Mouse (Mus musculus) urinary bladder, adult 18-20 months (tissue): ENCODE results near the gene Neo1.

Source experiments
- DNase-seq, 2 experiments: peaks; one replicate each; pipeline ENCODE4 v3.0.0; 2022; ENCODE audit warnings: low spot score in 2 of 2, mixed read lengths in 2 of 2

The Neo1 gene

DNA sequence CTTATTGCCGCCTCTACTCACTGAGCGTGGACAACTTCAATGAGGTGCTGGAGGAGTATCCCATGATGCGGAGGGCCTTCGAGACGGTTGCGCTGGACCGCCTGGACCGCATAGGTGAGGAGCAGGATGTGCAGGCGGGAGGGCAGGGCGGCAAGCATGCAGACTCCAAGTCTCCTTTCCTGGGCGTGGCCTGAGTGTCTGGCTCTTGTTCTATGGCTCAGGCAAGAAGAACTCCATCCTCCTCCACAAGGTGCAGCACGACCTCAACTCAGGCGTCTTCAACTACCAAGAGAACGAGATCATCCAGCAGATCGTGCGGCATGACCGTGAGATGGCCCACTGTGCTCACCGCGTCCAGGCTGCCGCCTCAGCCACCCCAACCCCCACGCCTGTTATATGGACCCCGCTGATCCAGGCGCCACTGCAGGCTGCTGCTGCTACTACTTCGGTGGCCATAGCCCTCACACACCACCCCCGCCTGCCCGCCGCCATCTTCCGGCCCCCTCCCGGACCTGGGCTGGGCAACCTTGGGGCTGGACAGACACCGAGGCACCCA, 177.1 kb downstream of the Neo1 start:
- no peak for DNase-seq

DNA sequence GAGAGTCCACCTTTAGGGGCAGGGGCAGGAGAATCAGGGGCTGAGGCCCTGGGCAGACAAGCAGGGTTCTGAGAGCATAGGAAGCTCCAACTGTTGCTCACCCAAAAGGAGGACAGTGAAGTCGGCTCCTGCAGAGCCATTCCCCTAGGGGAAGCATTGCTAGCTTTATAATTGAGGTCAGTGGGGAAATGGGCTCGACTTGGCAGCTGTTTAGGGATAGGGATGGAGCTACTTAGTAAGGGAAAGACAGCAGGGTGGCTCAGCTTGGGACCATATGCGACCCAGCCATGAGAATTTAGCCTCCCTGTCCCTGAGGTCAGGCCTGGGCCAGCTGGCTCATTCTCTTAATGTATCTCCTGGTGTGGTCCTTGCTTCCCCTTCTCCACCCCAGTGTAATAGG, 181.3 kb downstream of the Neo1 start:
- DNase-seq, result no peak

DNA sequence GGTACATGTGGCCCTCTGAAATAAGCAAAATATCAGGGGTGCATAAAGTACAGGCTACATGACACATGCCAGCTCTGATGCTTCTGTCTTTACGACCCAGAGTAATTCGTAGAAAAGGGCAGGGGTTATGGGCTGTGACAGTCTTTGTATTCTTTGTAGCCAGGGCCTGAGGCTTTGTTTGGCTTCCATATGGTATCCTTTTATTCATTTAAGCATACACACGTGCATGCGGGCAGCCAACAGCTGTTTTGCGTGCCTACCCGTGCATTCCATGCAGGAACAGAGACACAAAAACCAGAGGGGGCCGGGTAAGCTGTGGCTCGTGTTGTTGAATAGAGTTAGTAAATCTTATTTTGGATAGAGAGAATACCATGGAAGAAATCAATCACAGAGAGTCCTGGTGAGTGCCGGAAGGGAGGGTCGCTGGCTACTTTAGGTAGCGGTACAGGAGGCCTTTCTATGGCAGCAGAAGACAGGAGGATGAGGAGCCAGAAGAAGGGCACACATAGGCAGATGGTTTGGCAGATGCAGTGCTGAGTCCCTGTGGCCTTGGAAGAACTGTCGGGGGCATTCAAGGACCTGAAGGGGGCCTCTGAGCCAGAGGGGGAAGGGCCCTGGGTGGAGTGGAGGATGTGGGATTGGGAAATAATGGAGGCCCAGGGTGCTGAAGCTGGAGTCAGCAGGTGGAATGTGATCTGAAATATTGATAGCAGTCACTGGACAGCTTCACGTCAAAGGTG, 186.5 kb downstream of the Neo1 start:
- no peak for DNase-seq

DNA sequence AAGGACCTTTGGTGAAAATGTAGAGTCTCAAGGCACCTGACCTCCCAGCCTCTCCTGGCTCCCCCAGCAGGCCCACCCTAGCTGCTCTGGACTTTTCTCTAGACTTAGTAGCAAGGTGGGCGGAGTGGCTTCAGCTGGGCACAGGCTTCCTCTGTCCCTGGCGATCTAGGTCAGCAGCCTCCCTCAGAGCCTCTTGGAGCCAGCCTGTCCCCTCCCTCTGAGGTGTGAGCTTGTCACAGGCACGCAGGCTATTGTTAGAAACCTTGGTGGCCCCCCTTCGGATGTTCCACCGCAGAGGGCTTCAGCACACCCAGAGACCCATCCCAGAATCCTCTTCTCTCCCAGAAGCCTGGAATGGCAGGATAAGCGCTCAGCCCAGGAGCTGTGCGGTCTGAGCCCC, 188.6 kb downstream of the Neo1 start:
- DNase-seq, result no peak

DNA sequence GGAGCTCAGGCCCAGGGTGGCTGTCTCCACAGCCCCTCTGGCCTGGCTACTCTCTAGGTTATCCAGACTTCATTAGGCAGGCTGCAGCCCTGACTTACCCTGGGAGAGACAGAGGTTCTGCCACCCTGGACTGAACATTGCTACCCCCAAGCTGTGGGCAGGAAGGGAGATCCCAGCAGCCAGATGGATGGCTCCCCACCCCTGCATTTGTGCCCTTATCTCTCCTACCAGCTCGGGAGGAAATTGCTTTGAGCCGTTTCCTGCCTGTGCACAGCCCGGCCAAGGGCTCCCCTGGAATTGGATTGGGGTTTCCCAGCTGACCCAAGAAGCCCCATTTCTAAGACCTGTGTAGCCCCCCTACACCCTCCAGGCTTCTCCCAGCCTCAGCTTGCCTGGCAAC, 189.2 kb downstream of the Neo1 start:
- DNase-seq, result no peak

DNA sequence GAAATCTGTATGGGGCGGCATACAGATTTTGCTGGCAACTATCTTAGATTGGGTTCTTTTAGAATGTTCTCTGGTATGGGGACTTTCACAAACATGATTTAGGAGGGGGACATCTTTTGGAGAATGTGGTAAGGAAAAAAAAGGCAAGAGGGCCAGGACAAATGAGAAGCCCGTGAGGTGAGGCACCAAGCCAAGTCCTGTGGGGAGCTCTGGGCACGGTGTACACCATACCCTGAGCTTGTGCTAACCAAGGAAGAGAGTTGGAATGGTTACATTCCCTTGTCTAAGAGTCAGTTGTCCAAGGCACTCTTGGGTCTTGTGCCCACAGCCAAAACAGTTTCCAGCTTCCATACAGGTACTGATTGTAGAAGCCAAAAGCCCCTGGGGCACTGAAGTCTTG, 191.6 kb downstream of the Neo1 start:
- no peak for DNase-seq

DNA sequence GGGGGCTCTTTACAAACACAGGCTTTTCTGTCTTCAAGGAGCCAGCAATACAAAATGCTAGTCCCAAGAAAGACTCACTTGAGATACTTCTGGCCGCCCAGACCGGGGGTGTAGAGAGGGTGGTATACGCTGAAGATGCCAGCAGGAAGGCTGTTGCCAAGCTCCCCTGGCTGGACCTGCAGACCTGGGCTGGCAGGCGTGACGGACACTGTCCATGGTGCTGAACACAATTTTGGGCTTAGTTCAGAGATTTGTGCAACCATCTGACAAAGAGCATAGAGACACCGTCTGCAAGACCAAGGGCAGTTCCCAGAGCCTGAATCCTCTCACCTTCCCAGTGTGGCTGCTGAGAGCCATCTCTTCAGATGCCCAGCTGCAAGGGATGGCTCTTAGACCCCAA, 194.6 kb downstream of the Neo1 start:
- DNase-seq, result peak in 1 of 2 experiments; percentile 34

DNA sequence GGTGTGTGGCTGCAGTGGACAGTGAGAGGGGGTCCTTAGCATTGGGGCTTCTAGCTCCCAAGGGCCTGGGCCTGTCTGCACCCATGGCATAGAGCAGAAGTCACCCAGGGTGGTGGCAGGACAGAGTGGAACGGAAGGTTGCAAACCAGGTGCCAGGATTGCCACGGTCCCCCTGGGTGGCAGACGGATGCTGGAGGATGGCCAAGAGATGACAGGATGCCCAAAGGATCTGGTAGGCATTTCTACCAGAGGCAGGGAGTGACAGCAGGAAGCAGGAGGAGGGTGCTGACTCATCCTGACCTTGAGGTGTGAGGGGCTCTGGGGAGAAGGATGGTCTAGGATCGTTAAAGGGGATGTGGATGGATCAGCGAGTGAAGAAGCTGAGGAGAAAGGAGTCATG, 197.7 kb downstream of the Neo1 start:
- no peak for DNase-seq

DNA sequence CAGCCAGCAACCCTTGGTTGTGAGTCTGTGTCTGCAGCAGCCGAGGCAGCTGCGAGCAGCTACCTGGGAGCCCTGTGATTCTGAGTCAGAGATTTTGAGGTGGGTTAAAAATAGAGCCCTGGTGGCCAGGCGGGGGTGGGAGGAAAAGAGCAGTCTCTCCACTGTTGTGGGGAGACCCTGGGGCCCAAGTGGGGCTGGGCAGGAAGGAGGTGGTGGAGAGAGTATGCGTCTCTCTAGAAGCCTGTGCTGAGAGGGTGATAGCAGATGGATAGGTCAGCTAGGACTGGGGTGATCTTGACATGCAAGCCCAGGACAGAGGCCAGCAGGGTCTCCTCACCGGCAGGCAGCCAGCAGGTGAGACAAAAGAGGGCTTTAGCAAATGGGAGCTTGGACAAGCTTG, 199.1 kb downstream of the Neo1 start:
- no peak for DNase-seq

DNA sequence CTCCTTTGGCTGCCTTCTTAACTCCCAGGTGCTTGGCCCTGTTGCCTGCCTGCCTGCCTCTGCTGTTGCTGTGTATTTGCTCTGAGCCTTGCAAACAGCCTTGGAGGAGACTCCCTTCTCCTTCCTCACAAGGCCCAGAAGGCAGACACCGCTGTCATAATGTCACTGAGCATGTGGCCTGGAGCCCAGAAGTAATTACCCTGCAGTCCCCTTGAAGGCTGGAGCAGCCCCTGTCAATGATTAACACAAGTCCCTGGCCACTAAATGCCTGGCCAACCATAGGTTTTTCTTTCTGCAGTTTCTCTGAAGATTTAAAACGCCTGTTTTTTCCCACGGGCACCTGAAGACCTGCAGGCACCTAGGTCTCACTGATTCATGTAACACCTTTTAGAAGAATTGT, 203.3 kb downstream of the Neo1 start:
- DNase-seq, result no peak

DNA sequence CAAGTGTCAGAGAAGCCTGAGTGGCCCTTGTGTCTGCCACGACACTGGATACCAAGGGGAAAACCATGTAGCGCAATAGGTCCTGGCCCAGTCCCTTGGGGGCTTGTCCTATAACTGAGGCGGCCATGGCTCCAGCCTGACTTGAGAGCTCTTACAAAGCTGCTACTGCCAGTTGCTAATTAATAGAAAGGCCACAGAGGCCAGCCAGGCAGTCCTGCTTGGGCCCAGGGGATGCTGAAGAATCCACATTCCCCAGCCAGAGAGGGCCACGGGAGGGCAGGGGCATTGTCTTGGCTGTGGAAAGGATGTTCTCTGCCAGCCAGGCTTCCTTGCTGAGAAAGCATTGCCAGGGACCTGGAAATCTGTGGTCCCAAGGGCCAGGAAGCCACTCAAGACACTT, 206.6 kb downstream of the Neo1 start:
- DNase-seq, result no peak
